ENCODE assay signal across 33 mouse cellular contexts in the genomic region with DNA sequence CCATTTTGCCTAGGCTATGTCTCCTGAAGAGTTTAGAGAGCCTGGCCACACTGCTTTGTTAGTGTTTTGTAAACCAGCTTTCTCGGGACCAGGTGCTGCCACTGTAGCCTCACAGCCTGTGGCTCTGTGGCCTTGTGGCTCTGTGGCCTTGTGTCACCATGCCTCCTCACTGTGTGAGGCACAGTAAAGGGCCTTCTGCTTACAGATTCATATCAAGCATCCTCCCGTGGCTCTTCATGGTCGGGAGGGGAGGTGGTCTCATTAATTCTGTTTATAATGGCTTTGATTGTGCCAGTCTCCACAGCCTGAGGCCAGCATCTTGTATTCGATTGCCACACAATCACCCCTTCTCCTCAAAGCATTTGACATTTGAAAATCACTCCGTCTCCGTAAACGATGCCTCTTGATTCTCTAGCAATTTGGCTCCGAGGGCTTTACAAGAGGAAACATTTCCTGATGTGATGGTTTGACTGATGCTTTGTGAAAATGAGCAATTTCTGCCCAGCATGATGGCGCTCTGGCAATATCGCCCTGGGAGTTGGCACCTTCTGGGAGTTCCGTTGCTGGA. TPM values are rescaled to one million over a fixed set of nuclear protein-coding genes. Genes with fewer than 3 reads are reported as not detected.
DNase-seq lines count a peak whose midpoint lies in the region; ATAC-seq and TF ChIP-seq lines count a peak whose summit lies in the region.
"Had no signal": no experiment of that assay in that cellular context is flagged by ENCODE, and none has a peak within 500 bp of the region (broad histone marks: within the 10 kb centered on the region; RNA-seq: fewer than 3 reads in every experiment).

No protein-coding gene starts in this region.

- no peak overlapping the region for H3K4me3 ChIP-seq in hindbrain, embryonic 10.5 days
- H3K4me3 ChIP-seq in hindbrain, postnatal 0 days (ENCODE audit: low read length), result no peak overlapping the region
- no peak overlapping the region for H3K4me3 ChIP-seq in midbrain, embryonic 15.5 days
- H3K4me3 ChIP-seq in midbrain, embryonic 11.5 days (ENCODE audit: low read depth, low read length), result no peak overlapping the region
- H3K4me3 ChIP-seq in embryonic facial prominence, embryonic 10.5 days, result no peak overlapping the region
- H3K4me3 ChIP-seq in neural tube, embryonic 14.5 days (ENCODE audit: low read depth, low read length), result no peak overlapping the region
- H3K4me3 ChIP-seq: embryonic facial prominence, embryonic 13.5 days; forebrain, embryonic 10.5 days had no signal

- peaks cover 15% of the 10 kb centered on the region; the same call in 1 of the 2 replicates for H3K4me1 ChIP-seq in hindbrain, embryonic 10.5 days (replicated peaks)
- H3K4me1 ChIP-seq in hindbrain, postnatal 0 days (ENCODE audit: insufficient read depth, low read length), result no peaks in the 10 kb centered on the region
- no peaks in the 10 kb centered on the region for H3K4me1 ChIP-seq in midbrain, embryonic 15.5 days
- no peaks in the 10 kb centered on the region for H3K4me1 ChIP-seq in midbrain, embryonic 11.5 days (ENCODE audit: control insufficient read depth, insufficient read depth, low read length)
- peaks cover 15% of the 10 kb centered on the region for H3K4me1 ChIP-seq in embryonic facial prominence, embryonic 10.5 days
- H3K4me1 ChIP-seq in neural tube, embryonic 14.5 days (ENCODE audit: control insufficient read depth, insufficient read depth, low read length), result no peaks in the 10 kb centered on the region

- H3K36me3 ChIP-seq in hindbrain, embryonic 10.5 days, result no peaks in the 10 kb centered on the region
- no peaks in the 10 kb centered on the region for H3K36me3 ChIP-seq in hindbrain, postnatal 0 days (ENCODE audit: insufficient read depth, low read length)
- no peaks in the 10 kb centered on the region for H3K36me3 ChIP-seq in midbrain, embryonic 15.5 days (replicated peaks)
- no peaks in the 10 kb centered on the region for H3K36me3 ChIP-seq in midbrain, embryonic 11.5 days (ENCODE audit: control insufficient read depth, insufficient read depth, low read length)
- no peaks in the 10 kb centered on the region for H3K36me3 ChIP-seq in embryonic facial prominence, embryonic 10.5 days (replicated peaks)
- no peaks in the 10 kb centered on the region for H3K36me3 ChIP-seq in neural tube, embryonic 14.5 days (ENCODE audit: control insufficient read depth, insufficient read depth, low read length)
- H3K36me3 ChIP-seq: embryonic facial prominence, embryonic 13.5 days; forebrain, embryonic 10.5 days had no signal

- H3K27ac ChIP-seq in hindbrain, embryonic 10.5 days, result peak overlapping the region; percentile 81
- H3K27ac ChIP-seq in hindbrain, postnatal 0 days, result no peak overlapping the region
- H3K27ac ChIP-seq in midbrain, embryonic 15.5 days, result no peak overlapping the region
- H3K27ac ChIP-seq in midbrain, embryonic 11.5 days (ENCODE audit: low read depth, low read length), result no peak overlapping the region
- peak overlapping the region; percentile 44 for H3K27ac ChIP-seq in embryonic facial prominence, embryonic 10.5 days (replicated peaks)
- H3K27ac ChIP-seq in neural tube, embryonic 14.5 days (ENCODE audit: low read depth, low read length), result no peak overlapping the region
- H3K27ac ChIP-seq: embryonic facial prominence, embryonic 13.5 days; liver, embryonic 14.5 days; macrophage; stomach, postnatal 0 days had no signal

- no peaks in the 10 kb centered on the region for H3K9me3 ChIP-seq in hindbrain, embryonic 10.5 days
- H3K9me3 ChIP-seq in hindbrain, postnatal 0 days (ENCODE audit: low read length), result no peaks in the 10 kb centered on the region
- no peaks in the 10 kb centered on the region for H3K9me3 ChIP-seq in midbrain, embryonic 15.5 days
- H3K9me3 ChIP-seq in midbrain, embryonic 11.5 days (ENCODE audit: control insufficient read depth, low read length), result no peaks in the 10 kb centered on the region
- H3K9me3 ChIP-seq in embryonic facial prominence, embryonic 10.5 days, result no peaks in the 10 kb centered on the region
- no peaks in the 10 kb centered on the region for H3K9me3 ChIP-seq in neural tube, embryonic 14.5 days (ENCODE audit: control insufficient read depth, low read length)
- H3K9me3 ChIP-seq: embryonic facial prominence, embryonic 13.5 days; forebrain, embryonic 10.5 days had no signal

- TF ChIP-seq CTCF in hindbrain, postnatal 0 days (IDR thresholded peaks at IDR 0.05; ENCODE audit: low read depth), result no peak

- DNase-seq in hindbrain, embryonic 10.5 days (ENCODE audit: low spot score), result no peak
- no peak for DNase-seq in hindbrain, postnatal 0 days (ENCODE audit: low spot score)
- no peak for DNase-seq in midbrain, embryonic 11.5 days (ENCODE audit: low spot score, missing footprints)
- DNase-seq in embryonic facial prominence, embryonic 10.5 days (ENCODE audit: low spot score), result no peak
- no peak for DNase-seq in left cerebral cortex, adult 8-10 months (ENCODE audit: low spot score in 2 of 2)
- DNase-seq: adrenal gland, postnatal 14 days; cerebellum, adult 11-12 months; cerebellum, adult 9-11 months; embryo, embryonic 11 days; gastrocnemius, adult 2 months; gastrocnemius, postnatal 36 days; heart, adult 18-20 months; heart, postnatal 36 days; kidney, adult 9 months; kidney, postnatal 10 days; layer of hippocampus, adult 9-11 months; liver; lung, adult 2 months; lung, postnatal 10 days; right cerebral cortex, adult 18-20 months; right cerebral cortex, postnatal 4 days; thymus, adult 18-20 months; thymus, postnatal 25 days had no signal

- ATAC-seq in hindbrain, postnatal 0 days, result no peak
- ATAC-seq in midbrain, embryonic 15.5 days (replicated peaks), result 0 out of 2 replicates have a peak, but pooled peaks have one; percentile 20
- no peak for ATAC-seq in midbrain, embryonic 11.5 days (ENCODE audit: low FRiP score)
- peak; percentile 54; the same call in 1 of the 2 replicates for ATAC-seq in neural tube, embryonic 14.5 days (ENCODE audit: low read depth)
- ATAC-seq: CD4-positive, CD25-positive, alpha-beta regulatory T cell, adult 4 months; intestine, postnatal 0 days had no signal

- 76% methylated on average over 11 of the region's 11 CpGs for WGBS in hindbrain, embryonic 10.5 days
- WGBS in hindbrain, postnatal 0 days, result 27% methylated on average over 11 of the region's 11 CpGs
- 51% methylated on average over 11 of the region's 11 CpGs for WGBS in midbrain, embryonic 15.5 days
- WGBS in midbrain, embryonic 11.5 days, result 88% methylated on average over 11 of the region's 11 CpGs
- WGBS in embryonic facial prominence, embryonic 10.5 days, result 72% methylated on average over 11 of the region's 11 CpGs
- WGBS in neural tube, embryonic 14.5 days, result 39% methylated on average over 11 of the region's 11 CpGs

- no peak overlapping the region for H3K4me2 ChIP-seq in hindbrain, postnatal 0 days (ENCODE audit: low read depth, low read length)
- no peak overlapping the region for H3K4me2 ChIP-seq in midbrain, embryonic 15.5 days
- H3K4me2 ChIP-seq in midbrain, embryonic 11.5 days, result no peak overlapping the region
- no peak overlapping the region for H3K4me2 ChIP-seq in neural tube, embryonic 14.5 days (ENCODE audit: low read depth, low read length)
- H3K4me2 ChIP-seq: heart, embryonic 11.5 days had no signal

- H3K9ac ChIP-seq in hindbrain, postnatal 0 days (replicated peaks; ENCODE audit: low read length), result no peak overlapping the region
- no peak overlapping the region for H3K9ac ChIP-seq in midbrain, embryonic 15.5 days
- no peak overlapping the region for H3K9ac ChIP-seq in midbrain, embryonic 11.5 days (ENCODE audit: low read length)
- no peak overlapping the region for H3K9ac ChIP-seq in neural tube, embryonic 14.5 days (replicated peaks; ENCODE audit: low read depth, low read length)
- H3K9ac ChIP-seq: embryonic facial prominence, embryonic 13.5 days; liver, embryonic 14.5 days had no signal

- no peaks in the 10 kb centered on the region for H3K27me3 ChIP-seq in hindbrain, embryonic 10.5 days (ENCODE audit: insufficient read depth, poor library complexity, severe bottlenecking)
- no peaks in the 10 kb centered on the region for H3K27me3 ChIP-seq in hindbrain, postnatal 0 days (ENCODE audit: insufficient read depth, low read length)
- H3K27me3 ChIP-seq in midbrain, embryonic 15.5 days (replicated peaks), result no peaks in the 10 kb centered on the region
- H3K27me3 ChIP-seq in midbrain, embryonic 11.5 days (ENCODE audit: control insufficient read depth, insufficient read depth, low read length), result no peaks in the 10 kb centered on the region
- no peaks in the 10 kb centered on the region for H3K27me3 ChIP-seq in embryonic facial prominence, embryonic 10.5 days (replicated peaks; ENCODE audit: low read depth, poor library complexity, severe bottlenecking)
- no peaks in the 10 kb centered on the region for H3K27me3 ChIP-seq in neural tube, embryonic 14.5 days (ENCODE audit: control insufficient read depth, insufficient read depth, low read length)
- H3K27me3 ChIP-seq: embryonic facial prominence, embryonic 13.5 days had no signal

RNA-seq across cellular contexts. Expression of a gene that starts 20.7 kb away (rescaled TPM):
- polyA plus RNA-seq in hindbrain, embryonic 10.5 days (2016; fragmentation: Nextera tagmentation; extraction: Ambion mirVana), result 11.8 and 14.4 TPM in 2 replicates
- total RNA-seq in hindbrain, postnatal 0 days (2014; rRNA removed), result 30.2 and 32.4 TPM in 2 replicates
- polyA plus RNA-seq in hindbrain, postnatal 0 days (2015; fragmentation: Nextera tagmentation; extraction: Ambion mirVana), result 31.8 and 33.2 TPM in 2 replicates
- 27.9 and 28.4 TPM in 2 replicates for polyA plus RNA-seq in midbrain, embryonic 15.5 days (2015; fragmentation: Nextera tagmentation; extraction: Ambion mirVana)
- polyA plus RNA-seq in midbrain, embryonic 11.5 days (2014; fragmentation: Nextera tagmentation; extraction: Ambion mirVana), result 14.5 and 15.0 TPM in 2 replicates
- 14.2 and 15.3 TPM in 2 replicates for polyA plus RNA-seq in embryonic facial prominence, embryonic 10.5 days (2016; fragmentation: Nextera tagmentation; extraction: Ambion mirVana)
- polyA plus RNA-seq in neural tube, embryonic 14.5 days (2014; fragmentation: Nextera tagmentation; extraction: Ambion mirVana), result 24.5 and 31.1 TPM in 2 replicates
- total RNA-seq in left cerebral cortex, adult 8-10 months (2022), result 10 to 100 TPM; 24.0 to 28.2 (median 25.3) TPM

RNA-seq across cellular contexts. Expression of a gene that starts 56.2 kb away (rescaled TPM):
- 3.0 and 3.2 TPM in 2 replicates for polyA plus RNA-seq in hindbrain, embryonic 10.5 days (2016; fragmentation: Nextera tagmentation; extraction: Ambion mirVana)
- total RNA-seq in hindbrain, postnatal 0 days (2014; rRNA removed), result 10.1 and 20.6 TPM in 2 replicates
- 2.4 and 2.5 TPM in 2 replicates for polyA plus RNA-seq in hindbrain, postnatal 0 days (2015; fragmentation: Nextera tagmentation; extraction: Ambion mirVana)
- polyA plus RNA-seq in midbrain, embryonic 15.5 days (2015; fragmentation: Nextera tagmentation; extraction: Ambion mirVana), result 3.4 and 3.7 TPM in 2 replicates
- polyA plus RNA-seq in midbrain, embryonic 11.5 days (2014; fragmentation: Nextera tagmentation; extraction: Ambion mirVana), result 3.4 and 3.8 TPM in 2 replicates
- 4.2 and 5.1 TPM in 2 replicates for polyA plus RNA-seq in embryonic facial prominence, embryonic 10.5 days (2016; fragmentation: Nextera tagmentation; extraction: Ambion mirVana)
- polyA plus RNA-seq in neural tube, embryonic 14.5 days (2014; fragmentation: Nextera tagmentation; extraction: Ambion mirVana), result 3.0 and 4.2 TPM in 2 replicates
- 100 to 1,000 TPM; 104 to 112 (median 108) TPM for total RNA-seq in left cerebral cortex, adult 8-10 months (2022)

Comparison
In these comparisons a context has a peak if more than half of its experiments do, and no peak if none do; other contexts are left out.
1. H3K27ac ChIP-seq: peak in hindbrain, embryonic 10.5 days (single experiment) and embryonic facial prominence, embryonic 10.5 days (single experiment); none in hindbrain, postnatal 0 days (single experiment), midbrain, embryonic 15.5 days (single experiment), midbrain, embryonic 11.5 days (single experiment) and neural tube, embryonic 14.5 days (single experiment).
2. ATAC-seq: peak in midbrain, embryonic 15.5 days (single experiment) and neural tube, embryonic 14.5 days (single experiment); none in hindbrain, postnatal 0 days (single experiment) and midbrain, embryonic 11.5 days (single experiment).